Mouse (Mus musculus): ENCODE data around the gene Hs6st1. TPM values are rescaled to one million over a fixed set of nuclear protein-coding genes. Genes with fewer than 3 reads are reported as not detected.

The Hs6st1 gene
- total and polyA plus RNA-seq, 2 experiments = 40.2 to 110 TPM

DNA sequence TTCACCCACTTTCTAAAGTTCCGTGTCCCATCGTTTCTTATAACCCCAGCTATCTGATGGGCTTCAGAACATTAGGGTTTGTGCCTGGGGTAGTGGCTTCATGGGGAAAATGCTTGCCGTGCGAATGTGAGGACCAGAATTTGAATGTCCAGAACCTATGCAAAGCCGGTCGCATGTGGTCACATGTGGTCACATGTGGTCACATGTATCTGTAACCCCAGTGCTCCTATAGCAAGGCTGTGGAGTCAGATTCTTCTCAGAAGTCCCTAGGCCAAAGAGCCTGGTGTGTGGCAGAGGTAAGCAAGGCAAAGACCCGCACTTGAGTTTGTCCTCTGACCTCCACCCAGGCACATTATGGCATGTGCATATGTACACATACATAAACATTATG is 13.2 kb upstream of the Hs6st1 start:
- 83% methylated on average over 7 of the region's 7 CpGs for WGBS
- Histone ChIP-seq H3K27me3 (ENCODE audit: control insufficient read depth, insufficient read depth, low read length) (no peaks in the 10 kb centered on the region), H3K36me3 (ENCODE audit: control insufficient read depth, insufficient read depth, low read length) (no peaks in the 10 kb centered on the region), H3K4me1 (ENCODE audit: control insufficient read depth, insufficient read depth, low read length) (no peaks in the 10 kb centered on the region), H3K79me2 (ENCODE audit: control insufficient read depth, insufficient read depth, low read length) (no peaks in the 10 kb centered on the region), H3K27ac (replicated peaks; ENCODE audit: insufficient read depth, low read depth, low read length) (no peak overlapping the region), H3K9ac (ENCODE audit: low read depth, low read length) (no peak overlapping the region), H3K4me3 (ENCODE audit: insufficient read depth, low read depth, low read length) (no peak overlapping the region)
- no peak for TF ChIP-seq POLR2A (IDR thresholded peaks at IDR 0.05; ENCODE audit: extremely low read depth, insufficient read depth, low read length)
- no peak for TF ChIP-seq CTCF (IDR thresholded peaks at IDR 0.05; ENCODE audit: low read depth, low read length)
- no peak for DNase-seq (ENCODE audit: extremely low read depth, low read depth, low spot score)

- Histone ChIP-seq H3K9ac (ENCODE audit: low read depth, low read length) (no peak overlapping the region), H3K4me3 (ENCODE audit: insufficient read depth, low read depth, low read length) (no peak overlapping the region), H3K36me3 (ENCODE audit: control insufficient read depth, insufficient read depth, low read length) (no peaks in the 10 kb centered on the region), H3K27ac (replicated peaks; ENCODE audit: insufficient read depth, low read depth, low read length) (no peak overlapping the region), H3K79me2 (ENCODE audit: control insufficient read depth, insufficient read depth, low read length) (no peaks in the 10 kb centered on the region), H3K27me3 (ENCODE audit: control insufficient read depth, insufficient read depth, low read length) (no peaks in the 10 kb centered on the region), H3K4me1 (ENCODE audit: control insufficient read depth, insufficient read depth, low read length) (no peaks in the 10 kb centered on the region)
- 89% methylated on average over 6 of the region's 6 CpGs for WGBS
- no peak for DNase-seq (ENCODE audit: extremely low read depth, low read depth, low spot score)
- no peak for TF ChIP-seq POLR2A (IDR thresholded peaks at IDR 0.05; ENCODE audit: extremely low read depth, insufficient read depth, low read length)
- TF ChIP-seq CTCF (IDR thresholded peaks at IDR 0.05; ENCODE audit: low read depth, low read length) = no peak
Observed at GRCm38 (mm10) chr1:36059351-36059750, 8.8 kb upstream of the Hs6st1 start.

DNA sequence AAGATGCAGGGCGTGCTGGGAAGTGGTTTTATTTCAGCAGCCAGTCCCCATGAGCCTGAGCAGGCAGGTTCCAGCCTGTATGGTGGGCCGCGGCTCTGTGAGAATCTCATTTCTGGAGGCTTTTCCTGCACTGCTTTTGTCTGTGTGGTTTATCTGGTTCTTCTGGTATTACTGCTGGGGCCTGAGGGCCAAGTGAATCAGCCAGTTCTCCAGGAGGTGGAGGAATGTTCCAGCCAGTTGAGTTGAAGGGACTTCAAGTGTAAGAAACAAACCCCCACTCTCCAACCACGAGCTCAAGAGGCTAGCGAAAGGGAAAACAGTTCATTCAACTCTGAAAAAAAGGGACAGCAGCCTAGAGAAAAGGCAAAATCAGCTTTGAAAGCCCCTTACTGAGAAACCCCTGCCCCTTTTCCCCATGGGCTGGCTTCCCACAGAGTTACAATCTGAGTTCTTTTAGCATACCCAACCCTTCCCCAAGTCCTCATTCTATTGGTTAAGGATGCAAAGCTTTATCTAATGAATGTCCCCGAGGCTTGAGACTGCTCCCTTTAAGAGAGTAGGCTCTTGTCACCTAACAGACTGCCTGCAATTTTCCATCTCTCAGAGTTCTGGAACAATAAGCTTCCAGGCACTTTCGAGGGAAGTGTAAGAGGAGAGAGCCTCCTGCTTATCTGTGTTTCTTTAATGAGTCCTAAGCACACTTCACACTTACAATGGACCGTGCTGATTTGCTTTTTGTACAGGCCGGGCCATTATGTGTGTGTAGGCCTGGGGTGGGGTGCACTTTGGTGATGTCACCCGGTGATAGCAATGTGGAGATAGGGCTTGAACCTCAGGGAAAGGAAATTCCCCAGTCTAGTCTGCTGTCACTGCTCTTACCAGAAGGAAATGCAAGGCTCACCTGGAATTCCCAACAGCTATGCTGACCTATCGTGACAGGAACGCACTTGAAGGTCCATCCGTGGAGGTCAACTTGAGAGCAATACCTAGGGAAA is 7.9 kb upstream of the Hs6st1 start:
- Histone ChIP-seq H3K27me3 (ENCODE audit: control insufficient read depth, insufficient read depth, low read length) (no peaks in the 10 kb centered on the region), H3K4me3 (ENCODE audit: insufficient read depth, low read depth, low read length) (no peak overlapping the region), H3K79me2 (ENCODE audit: control insufficient read depth, insufficient read depth, low read length) (no peaks in the 10 kb centered on the region), H3K36me3 (ENCODE audit: control insufficient read depth, insufficient read depth, low read length) (no peaks in the 10 kb centered on the region), H3K9ac (ENCODE audit: low read depth, low read length) (no peak overlapping the region), H3K27ac (replicated peaks; ENCODE audit: insufficient read depth, low read depth, low read length) (no peak overlapping the region), H3K4me1 (ENCODE audit: control insufficient read depth, insufficient read depth, low read length) (peaks cover 6% of the 10 kb centered on the region; the same call in 1 of the 2 replicates)
- no peak for TF ChIP-seq POLR2A (IDR thresholded peaks at IDR 0.05; ENCODE audit: extremely low read depth, insufficient read depth, low read length)
- TF ChIP-seq CTCF (IDR thresholded peaks at IDR 0.05; ENCODE audit: low read depth, low read length) = no peak
- WGBS = 75% methylated on average over 13 of the region's 13 CpGs
- DNase-seq (ENCODE audit: extremely low read depth, low read depth, low spot score) = no peak

- peaks cover 12% of the 10 kb centered on the region for H3K4me1 ChIP-seq (ENCODE audit: control insufficient read depth, insufficient read depth, low read length)
- H3K4me3 ChIP-seq (ENCODE audit: insufficient read depth, low read depth, low read length) = no peak overlapping the region
- no peak for TF ChIP-seq CTCF (IDR thresholded peaks at IDR 0.05; ENCODE audit: low read depth, low read length)
- H3K27ac ChIP-seq (replicated peaks; ENCODE audit: insufficient read depth, low read depth, low read length) = no peak overlapping the region
- H3K9ac ChIP-seq (ENCODE audit: low read depth, low read length) = no peak overlapping the region
- H3K79me2 ChIP-seq (ENCODE audit: control insufficient read depth, insufficient read depth, low read length) = no peaks in the 10 kb centered on the region
- no peak for DNase-seq (ENCODE audit: extremely low read depth, low read depth, low spot score)
- no peaks in the 10 kb centered on the region for H3K36me3 ChIP-seq (ENCODE audit: control insufficient read depth, insufficient read depth, low read length)
- H3K27me3 ChIP-seq (ENCODE audit: control insufficient read depth, insufficient read depth, low read length) = no peaks in the 10 kb centered on the region
- 90% methylated on average over 11 of the region's 11 CpGs for WGBS
Observed at GRCm38 (mm10) chr1:36061211-36061915, 6.8 kb upstream of the Hs6st1 start.

DNA sequence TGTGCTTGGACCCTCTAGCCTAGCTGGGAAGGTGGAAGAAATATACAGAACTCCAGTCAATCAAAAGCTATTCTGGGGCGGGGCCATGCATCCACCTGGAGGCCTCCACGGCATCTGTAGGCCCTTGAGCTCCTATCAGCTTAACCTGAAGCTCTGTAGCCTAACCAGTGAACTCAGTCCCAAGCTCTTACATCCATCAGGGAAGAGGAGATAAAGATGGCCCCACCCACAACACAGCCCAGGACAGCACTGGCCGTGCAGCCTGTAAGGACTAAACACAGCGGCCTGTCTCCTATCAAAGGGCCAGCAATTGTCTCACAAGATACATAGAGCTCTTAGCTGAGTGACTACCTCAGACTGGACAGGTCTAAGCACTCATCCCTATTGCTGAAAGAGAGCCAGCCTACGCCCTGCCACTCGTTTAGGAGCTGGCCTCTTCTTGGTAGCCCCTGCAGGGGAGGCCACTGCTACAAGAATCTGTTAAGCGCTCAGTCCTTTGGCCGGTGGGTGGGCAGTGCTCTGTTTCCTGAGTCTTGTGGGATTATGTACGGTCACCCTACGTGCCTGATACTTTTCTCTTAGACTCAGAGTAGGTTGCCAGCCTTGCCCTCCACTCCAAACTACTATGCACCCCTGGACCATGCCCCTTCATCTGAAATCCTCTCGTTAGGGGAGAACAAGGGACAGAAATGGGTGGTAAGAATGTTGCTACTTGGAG is 6.0 kb upstream of the Hs6st1 start:
- TF ChIP-seq POLR2A (IDR thresholded peaks at IDR 0.05; ENCODE audit: extremely low read depth, insufficient read depth, low read length) (no peak), CTCF (IDR thresholded peaks at IDR 0.05; ENCODE audit: low read depth, low read length) (no peak)
- WGBS = 94% methylated on average over 11 of the region's 11 CpGs
- H3K27ac ChIP-seq (replicated peaks; ENCODE audit: insufficient read depth, low read depth, low read length) = no peak overlapping the region
- no peaks in the 10 kb centered on the region for H3K79me2 ChIP-seq (ENCODE audit: control insufficient read depth, insufficient read depth, low read length)
- H3K27me3 ChIP-seq (ENCODE audit: control insufficient read depth, insufficient read depth, low read length) = no peaks in the 10 kb centered on the region
- no peak for DNase-seq (ENCODE audit: extremely low read depth, low read depth, low spot score)
- H3K4me3 ChIP-seq (ENCODE audit: insufficient read depth, low read depth, low read length) = no peak overlapping the region
- H3K36me3 ChIP-seq (ENCODE audit: control insufficient read depth, insufficient read depth, low read length) = no peaks in the 10 kb centered on the region
- H3K4me1 ChIP-seq (ENCODE audit: control insufficient read depth, insufficient read depth, low read length) = peaks cover 17% of the 10 kb centered on the region
- H3K9ac ChIP-seq (ENCODE audit: low read depth, low read length) = no peak overlapping the region
